Mouse (Mus musculus): ENCODE results near the gene Tas1r1. TPM values are rescaled to one million over a fixed set of nuclear protein-coding genes. Genes with fewer than 3 reads are reported as not detected.

The Tas1r1 gene
- total RNA-seq, 2 experiments from 2014 or later, result 0.16 TPM; not detected in 1

DNA sequence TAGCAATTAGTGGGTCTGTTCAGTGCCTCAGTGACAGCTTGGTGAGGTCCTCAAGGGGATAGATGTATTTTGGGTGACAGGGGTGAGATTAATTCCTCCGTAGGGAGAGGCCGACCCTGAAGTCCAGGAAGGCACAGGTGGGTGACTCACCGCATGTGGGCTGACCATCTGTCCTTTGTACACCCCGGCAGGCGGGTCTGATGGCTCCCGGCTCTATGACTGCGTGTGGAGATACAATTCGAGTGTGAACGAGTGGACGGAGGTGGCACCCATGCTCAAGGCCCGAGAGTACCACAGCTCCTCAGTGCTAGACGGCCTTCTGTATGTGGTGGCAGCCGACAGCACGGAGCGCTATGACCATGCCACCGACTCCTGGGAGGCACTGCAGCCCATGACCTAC lies 26.3 kb downstream of the Tas1r1 start:
- ATAC-seq (ENCODE audit: poor library complexity, severe bottlenecking), result no peak

- no peak for ATAC-seq (ENCODE audit: poor library complexity, severe bottlenecking)
These were observed 27.1 kb downstream of the Tas1r1 start for GRCm38 (mm10) chr4:152011171-152011760.

GRCm38 (mm10) chr4:152010707-152011134 lies 27.6 kb downstream of the Tas1r1 start:
- 0 out of 2 replicates have a peak, but pooled peaks have one; percentile 2 for ATAC-seq (ENCODE audit: poor library complexity, severe bottlenecking)

- peak; percentile 39 for ATAC-seq (ENCODE audit: poor library complexity, severe bottlenecking)
These were observed 28.2 kb downstream of the Tas1r1 start for GRCm38 (mm10) chr4:152010091-152010706.

GRCm38 (mm10) chr4:152009076-152010051 lies 29.0 kb downstream of the Tas1r1 start:
- peak; percentile 7 for ATAC-seq (ENCODE audit: poor library complexity, severe bottlenecking)

DNA sequence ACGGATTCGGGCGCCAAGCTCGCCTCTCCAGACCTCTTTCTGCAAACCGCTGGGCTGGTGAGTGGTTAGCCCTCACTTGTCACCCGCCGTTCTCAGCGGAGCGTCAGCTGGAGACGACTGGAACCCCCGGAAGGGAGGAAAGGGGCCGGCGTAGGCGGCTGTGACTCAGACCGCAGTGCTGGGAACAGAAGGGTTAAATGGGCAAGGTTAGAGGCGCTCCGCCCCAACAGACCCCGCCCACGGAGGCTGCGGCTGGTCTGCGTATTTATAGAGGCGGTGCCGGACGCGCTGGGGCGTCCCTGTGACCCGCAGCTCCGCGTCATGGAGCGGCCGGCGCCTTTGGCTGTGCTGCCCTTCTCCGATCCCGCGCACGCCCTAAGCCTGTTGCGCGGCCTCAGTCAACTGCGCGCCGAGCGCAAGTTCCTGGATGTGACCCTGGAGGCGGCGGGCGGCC lies 29.7 kb downstream of the Tas1r1 start, which contains the start of gene Klhl21:
TSS of gene Klhl21 (plus strand) at position 182 of the 454 bp plus-strand sequence.
- ATAC-seq (ENCODE audit: poor library complexity, severe bottlenecking), result peak; percentile 83

DNA sequence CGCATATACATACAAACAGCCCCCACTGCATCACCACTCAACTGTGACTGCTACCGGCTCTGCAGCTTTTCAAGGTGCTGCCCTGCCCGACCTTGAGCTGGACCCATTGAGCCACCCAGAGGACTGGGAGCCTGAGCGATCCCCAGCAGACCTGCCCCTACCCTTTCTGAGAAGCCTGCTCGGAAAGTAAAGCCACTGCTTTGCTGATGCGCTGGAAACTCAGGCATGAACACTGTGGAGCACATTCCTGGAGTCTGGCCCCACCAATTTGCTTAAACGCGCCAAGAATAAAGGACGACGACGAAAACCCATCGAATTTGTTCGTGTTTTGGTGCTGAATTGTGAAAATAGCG lies 30.2 kb downstream of the Tas1r1 start:
- no peak for ATAC-seq (ENCODE audit: poor library complexity, severe bottlenecking)

DNA sequence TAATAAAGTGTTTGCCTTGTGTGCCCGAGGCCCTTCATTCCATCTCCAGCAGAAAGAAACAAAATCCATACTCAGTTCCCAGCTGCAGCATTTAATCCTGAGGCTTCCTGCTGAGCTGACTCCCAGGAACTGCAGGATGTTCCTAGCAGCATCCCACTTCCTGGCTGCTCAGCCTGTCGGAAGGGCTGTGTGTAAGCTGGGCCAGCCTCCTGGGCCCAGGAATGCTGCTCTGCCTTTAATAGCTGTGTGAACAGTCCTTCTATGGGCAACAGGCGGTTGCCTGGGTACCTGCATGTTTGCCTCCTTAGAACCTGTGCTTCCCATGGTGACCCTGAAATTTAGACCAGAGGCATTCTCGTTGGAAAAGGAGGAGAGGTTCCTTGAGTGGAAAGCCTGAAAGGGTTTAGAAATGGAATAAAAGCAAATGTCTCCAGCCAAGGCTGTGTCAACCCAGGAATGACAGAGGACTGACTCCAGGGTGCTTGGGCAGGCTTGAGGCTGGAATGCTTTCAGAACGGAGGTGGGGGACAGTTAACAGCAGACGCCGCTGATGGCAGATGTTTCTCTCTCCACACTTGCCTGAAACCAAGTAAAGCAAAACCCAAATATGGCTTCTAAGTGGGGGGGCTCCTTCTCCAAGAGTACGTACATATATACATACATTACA lies 30.8 kb downstream of the Tas1r1 start:
- no peak for ATAC-seq (ENCODE audit: poor library complexity, severe bottlenecking)

DNA sequence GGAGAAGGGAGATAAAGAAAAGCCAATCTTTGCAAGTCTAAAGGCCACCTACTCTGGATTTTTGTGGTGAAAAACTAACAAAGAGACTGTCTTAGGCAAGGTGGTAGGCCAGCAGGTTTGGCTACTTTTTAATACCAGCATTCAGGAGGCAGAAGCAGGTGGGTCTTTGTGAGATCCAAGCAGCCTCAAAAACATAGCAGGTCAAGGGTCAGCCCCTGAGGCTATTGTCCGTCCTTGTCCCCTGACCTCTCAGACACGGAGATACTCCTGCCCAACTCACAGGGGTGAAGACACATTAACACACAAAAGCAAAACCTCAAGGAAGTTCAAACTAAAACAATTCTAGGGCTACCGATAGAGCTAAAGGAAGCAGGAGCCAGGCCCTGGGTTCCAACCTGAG lies 31.6 kb downstream of the Tas1r1 start:
- ATAC-seq (ENCODE audit: poor library complexity, severe bottlenecking), result no peak

DNA sequence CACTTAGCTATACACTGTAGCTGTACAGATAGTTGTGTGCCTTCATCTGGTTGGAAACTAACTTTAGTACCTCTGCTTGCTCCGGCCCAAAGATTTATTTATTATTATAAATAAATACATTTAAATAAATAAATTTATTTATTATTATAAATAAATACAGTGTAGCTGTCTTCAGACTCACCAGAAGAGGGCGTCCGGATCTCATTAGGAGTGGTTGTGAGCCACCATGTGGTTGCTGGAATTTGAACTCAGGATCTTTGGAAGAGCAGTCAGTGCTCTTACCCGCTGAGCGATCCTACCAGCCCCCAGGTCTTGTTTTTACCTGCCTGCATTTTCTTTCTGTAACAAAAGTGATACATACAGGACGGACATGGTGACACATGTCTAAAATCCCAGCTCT lies 32.2 kb downstream of the Tas1r1 start:
- ATAC-seq (ENCODE audit: poor library complexity, severe bottlenecking), result no peak

DNA sequence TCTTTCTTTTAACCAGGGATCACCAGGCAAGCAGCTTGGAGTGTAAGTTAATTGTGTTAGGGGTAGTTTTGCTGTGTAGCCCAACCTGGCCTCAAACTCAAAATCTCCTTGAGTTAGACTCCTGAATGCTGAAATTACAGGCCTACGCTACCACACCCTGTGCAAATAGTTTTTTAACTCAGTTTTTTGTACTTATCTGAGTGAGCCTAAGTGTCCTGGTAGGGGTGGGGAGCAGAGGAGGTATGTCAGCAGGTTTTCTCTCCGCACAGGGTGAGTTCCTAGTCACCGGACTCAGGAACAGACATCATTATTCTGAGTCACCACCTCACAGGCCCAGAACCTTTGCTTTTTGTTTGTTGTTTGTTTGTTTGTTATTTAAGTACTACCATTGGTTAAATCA lies 36.3 kb downstream of the Tas1r1 start:
- no peak for ATAC-seq (ENCODE audit: poor library complexity, severe bottlenecking)

GRCm38 (mm10) chr4:152001335-152001734 lies 37.0 kb downstream of the Tas1r1 start:
- no peak for ATAC-seq (ENCODE audit: poor library complexity, severe bottlenecking)

DNA sequence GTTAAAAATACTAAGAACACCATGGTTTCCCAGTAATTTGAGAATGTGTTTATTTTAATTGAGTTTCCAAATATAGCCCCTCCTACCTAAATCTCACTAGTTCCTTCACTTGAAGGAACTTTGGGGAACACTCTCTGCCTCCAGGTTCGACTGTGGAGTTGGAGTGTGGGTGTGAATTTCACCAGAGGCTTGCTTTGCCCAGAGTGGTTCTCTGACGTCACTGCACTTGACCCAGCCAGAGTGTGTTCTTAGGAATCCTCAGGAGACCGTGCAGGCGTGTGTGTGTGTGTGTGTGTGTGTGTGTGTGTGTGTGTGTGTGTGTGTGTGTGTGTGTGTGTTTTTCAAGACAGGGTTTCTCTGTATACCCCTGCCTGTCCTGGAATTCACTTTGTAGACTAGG lies 37.5 kb downstream of the Tas1r1 start:
- no peak for ATAC-seq (ENCODE audit: poor library complexity, severe bottlenecking)

GRCm38 (mm10) chr4:151999481-151999880 lies 38.9 kb downstream of the Tas1r1 start:
- ATAC-seq (ENCODE audit: poor library complexity, severe bottlenecking), result no peak

DNA sequence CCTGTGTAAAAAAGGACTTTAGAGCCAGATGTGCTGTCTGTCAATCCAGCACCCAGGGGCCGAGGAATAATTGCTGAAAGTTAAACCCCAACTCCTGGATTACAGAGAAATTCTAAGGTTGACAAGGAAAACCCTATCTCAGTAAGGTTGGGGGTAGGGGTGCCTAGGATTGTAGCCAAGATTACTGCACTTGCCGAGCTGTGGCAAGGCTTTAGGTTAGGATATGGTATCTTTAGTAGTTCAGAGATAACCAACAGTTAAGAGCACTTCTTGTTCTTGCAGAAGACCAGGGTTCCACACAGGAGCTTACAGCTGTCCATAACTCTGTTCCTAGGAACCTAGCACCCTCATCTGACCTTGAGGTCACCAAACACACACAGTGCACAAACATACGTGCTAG lies 40.7 kb downstream of the Tas1r1 start:
- ATAC-seq (ENCODE audit: poor library complexity, severe bottlenecking), result no peak

- ATAC-seq (ENCODE audit: poor library complexity, severe bottlenecking), result no peak
These were observed 41.5 kb downstream of the Tas1r1 start for GRCm38 (mm10) chr4:151996951-151997222.

GRCm38 (mm10) chr4:151996173-151996950 lies 42.0 kb downstream of the Tas1r1 start, which contains the start of gene Phf13:
Phf13 (minus strand) TSS chr4:151996258.
- peak; percentile 91 for ATAC-seq (ENCODE audit: poor library complexity, severe bottlenecking)

DNA sequence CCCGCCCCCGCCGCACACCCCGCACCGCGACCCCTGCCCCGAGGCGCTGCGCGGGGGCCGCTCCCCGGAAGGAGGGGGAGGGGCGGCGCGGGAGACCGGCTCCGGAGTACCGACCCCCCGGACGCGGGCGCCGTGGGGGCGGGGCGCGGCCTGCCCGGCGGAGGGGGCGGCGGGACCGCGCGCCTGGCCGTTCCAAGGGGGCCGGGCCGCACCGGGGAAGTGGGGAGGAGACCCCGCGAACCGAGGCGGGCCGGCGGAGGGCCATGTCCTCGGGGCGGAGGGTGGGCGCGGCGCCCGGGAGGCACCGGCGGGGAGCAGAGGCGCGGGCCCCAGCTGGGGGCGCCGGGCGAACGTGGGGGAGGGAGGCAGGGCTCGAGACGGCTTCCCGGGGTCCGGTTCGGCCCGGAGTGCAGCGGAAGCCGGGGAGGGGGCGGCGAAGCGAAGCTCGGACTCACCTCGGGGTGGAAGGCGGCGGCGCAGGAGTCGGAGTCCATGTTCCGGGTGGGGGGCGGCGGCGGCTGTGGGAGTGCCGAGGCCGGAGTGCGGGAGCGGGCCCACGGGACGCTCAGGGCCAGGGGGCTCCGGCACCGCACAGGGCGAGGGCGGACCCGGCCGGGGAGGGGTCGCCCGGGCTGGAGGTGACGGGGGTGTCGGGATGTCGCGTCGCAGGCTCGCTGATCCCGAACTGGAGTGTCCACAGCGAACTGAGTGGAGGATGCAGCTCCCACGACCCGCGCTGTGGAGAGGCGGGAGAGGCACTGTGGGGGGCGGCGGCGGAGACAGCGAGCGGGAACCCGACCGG lies 42.8 kb downstream of the Tas1r1 start:
- ATAC-seq (ENCODE audit: poor library complexity, severe bottlenecking), result no peak

Data from megakaryocyte, adult 5-6 weeks (primary cell).